Mouse (Mus musculus): ENCODE results near the gene Tmem198.

DNA sequence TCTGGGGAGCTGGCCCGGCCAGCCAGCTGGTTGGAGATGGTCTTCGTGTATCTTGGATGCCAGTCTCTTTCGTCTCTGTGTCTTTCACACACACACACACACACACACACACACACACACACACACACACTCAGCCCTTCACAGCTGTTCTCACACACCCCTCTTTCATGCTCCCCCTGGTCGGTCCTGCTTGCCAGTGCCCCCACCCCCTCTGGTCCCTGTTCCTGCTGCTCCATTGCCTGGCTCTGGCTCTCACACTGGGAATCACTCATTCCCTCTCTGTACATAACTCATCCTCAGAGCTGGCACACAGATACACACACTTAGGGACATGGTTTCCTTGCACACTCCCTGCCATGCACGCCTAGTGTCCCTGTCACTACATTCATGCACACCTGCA is 27.4 kb upstream of the Tmem198 start:
- TF ChIP-seq CTCF (IDR thresholded peaks at IDR 0.05) = no peak
- no peak for TF ChIP-seq EP300 (IDR thresholded peaks at IDR 0.05)
